Mouse (Mus musculus): ENCODE data around the gene Bloc1s3. TPM values are rescaled to one million over a fixed set of nuclear protein-coding genes. Genes with fewer than 3 reads are reported as not detected.

The Bloc1s3 gene
- 1 to 10 TPM; 2.0 to 2.5 TPM for total RNA-seq (2021)

DNA sequence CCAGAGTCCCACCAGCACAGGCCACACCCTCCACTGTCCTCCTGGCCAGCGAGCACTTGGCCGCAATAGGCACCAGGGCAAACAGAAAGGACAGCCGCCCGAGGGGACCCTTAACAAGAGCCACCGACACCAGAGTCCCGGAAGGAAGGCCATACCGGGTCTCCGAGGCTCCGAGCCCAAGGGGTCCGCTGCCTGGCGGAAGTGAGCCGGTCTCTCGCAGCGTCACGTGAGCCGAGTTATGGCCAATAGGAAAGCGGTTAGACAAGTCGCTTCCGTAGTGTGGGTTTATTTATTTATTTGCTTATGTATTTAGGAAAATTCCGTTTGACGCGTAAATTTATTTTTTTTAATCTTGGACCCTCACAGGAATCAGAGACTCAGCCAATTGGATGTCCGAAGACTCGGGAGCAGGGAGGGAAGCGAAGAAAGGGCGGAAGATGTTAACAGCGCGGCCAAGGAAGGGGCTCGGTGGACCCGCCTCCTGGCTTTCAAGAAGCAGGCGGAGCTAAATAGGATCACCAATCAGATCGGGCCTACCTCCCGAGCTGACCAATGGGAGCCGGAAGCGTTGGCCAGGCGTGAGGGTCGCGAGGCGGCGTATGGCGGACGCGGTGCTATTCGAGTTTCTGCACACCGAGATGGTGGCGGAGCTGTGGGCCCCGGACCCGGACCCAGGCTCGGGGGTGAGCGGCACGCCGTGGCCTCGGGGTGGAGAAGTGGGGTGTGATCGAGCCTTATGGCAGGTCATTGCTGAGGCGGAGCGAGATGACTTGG, at the start of gene Bloc1s3, which contains the start of gene Trappc6a:
Gene Bloc1s3 (minus strand): TSS at position 218 of the 774 bp plus-strand sequence.
Gene Trappc6a (plus strand): TSS at position 246 of the 774 bp plus-strand sequence.
- peak; percentile 95 for DNase-seq

GRCm38 (mm10) chr7:19557086-19557485, 48.9 kb upstream of the Bloc1s3 start:
- no peak for DNase-seq

- no peak for DNase-seq
Observed at GRCm38 (mm10) chr7:19554168-19554567, 46.0 kb upstream of the Bloc1s3 start.

- no peak for DNase-seq
Observed at GRCm38 (mm10) chr7:19552443-19552842, 44.3 kb upstream of the Bloc1s3 start.

- no peak for DNase-seq
Observed at GRCm38 (mm10) chr7:19551634-19552033, 43.5 kb upstream of the Bloc1s3 start.

GRCm38 (mm10) chr7:19549394-19549793, 41.2 kb upstream of the Bloc1s3 start:
- no peak for DNase-seq

- no peak for DNase-seq
Observed at GRCm38 (mm10) chr7:19547344-19547969, 39.3 kb upstream of the Bloc1s3 start.

DNA sequence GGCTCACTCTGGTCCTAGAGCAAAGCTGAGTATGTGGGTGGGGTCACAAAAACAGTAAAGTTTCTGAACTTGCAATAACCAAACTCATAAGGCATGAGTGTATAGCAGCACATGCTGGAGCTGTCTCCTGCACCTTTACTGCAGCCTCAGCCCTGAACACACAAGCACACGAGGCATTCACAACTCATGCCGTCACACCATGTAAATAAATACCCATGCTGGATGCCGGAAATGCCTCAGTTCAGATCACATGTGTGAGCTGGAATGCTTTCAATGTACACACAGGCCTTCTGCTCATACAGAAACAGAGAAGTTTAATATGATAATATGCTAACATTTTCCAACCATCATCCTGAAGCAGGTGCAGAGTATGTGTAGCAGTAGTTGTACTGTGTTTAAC, 37.8 kb upstream of the Bloc1s3 start:
- no peak for DNase-seq

DNA sequence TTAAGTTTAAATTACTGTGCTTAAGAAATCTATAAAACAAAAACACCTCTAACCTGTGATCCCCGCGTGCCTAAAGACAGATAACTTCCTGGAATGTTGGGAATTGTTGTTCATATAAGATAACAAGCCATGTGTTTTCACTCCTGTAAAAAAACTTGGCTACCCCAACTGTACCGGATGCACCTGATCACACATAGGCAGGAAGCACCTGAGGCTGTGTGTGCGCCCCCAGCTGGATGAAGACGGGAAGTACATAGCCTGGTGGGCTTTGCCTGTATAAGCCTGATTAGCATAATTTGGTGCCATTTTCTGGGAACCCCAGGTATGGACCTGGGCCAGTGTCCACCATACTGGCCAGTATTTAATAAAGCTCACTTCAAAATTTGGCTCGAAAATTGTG, 35.4 kb upstream of the Bloc1s3 start:
- peak; percentile 56 for DNase-seq

DNA sequence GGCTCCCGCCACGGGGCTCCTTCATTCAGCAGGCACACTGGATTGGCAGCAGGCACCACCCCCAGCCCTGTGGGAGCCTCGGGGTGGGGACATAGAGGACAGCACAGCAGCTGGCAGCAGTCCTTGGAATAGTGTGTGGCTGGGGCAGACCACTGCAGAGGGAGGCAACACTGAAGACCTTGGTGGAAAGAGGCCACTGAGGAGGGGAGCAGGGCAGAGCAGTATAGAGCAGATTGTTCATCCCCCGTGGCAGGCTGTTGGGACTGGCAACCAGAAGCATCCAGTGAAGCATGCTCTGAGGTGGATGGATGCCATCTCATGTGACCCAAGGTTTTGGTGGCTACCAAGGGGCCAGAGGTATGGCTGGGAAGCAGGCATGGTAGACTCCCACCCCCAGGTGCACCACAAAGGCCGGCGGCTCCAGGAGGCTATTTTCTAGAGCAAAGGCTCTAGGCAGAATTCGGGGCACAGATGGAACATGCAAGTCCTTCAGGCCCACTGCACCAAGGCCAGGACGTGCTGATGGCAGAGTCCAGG, 34.1 kb upstream of the Bloc1s3 start:
- DNase-seq, result peak; percentile 65

- no peak for DNase-seq
Observed at GRCm38 (mm10) chr7:19541681-19542154, 33.6 kb upstream of the Bloc1s3 start.

GRCm38 (mm10) chr7:19540771-19541566, 32.8 kb upstream of the Bloc1s3 start:
- DNase-seq, result no peak

DNA sequence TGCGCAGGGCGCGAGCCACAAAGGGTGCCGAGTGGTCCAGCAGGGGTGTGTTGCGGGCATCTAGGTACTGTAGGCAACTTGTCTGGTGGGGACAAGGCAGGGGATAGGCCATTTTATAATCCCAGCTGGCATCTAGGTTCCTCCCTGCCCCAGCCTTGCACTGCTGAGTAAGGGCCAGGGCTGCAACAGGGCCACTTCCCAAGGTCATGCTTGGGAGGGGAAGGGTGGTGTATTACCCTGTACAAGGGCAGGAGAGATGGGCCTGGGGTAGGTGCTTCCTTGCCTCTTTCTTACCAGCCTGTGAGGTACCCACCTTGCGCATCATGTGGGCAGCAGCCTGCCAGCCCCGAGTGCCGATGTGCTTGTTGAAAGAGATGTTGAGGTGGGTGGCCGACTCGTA, 26.5 kb upstream of the Bloc1s3 start:
- no peak for DNase-seq

DNA sequence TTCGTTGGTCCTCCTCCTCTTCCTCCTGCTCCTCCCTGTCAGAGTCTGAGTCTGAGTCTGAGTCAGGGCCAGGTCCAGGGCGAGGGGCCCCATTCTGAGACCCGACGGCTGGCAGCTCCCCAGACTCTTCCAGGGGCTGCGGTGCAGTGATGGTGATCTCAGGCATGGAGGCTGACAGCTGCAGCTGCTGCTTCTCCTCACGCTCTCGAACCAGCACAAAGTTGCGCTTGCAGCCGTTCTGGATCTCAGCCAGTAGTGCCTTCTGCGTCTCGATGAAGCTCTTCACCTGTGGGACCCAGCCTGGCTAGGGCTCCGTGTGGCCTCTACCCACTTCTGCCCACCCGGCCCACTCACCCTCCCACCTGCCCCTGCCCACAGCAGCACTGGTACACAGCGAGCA, 24.1 kb upstream of the Bloc1s3 start:
- no peak for DNase-seq

- no peak for DNase-seq
Observed at GRCm38 (mm10) chr7:19531077-19531476, 22.9 kb upstream of the Bloc1s3 start.

- no peak for DNase-seq
Observed at GRCm38 (mm10) chr7:19525105-19525481, 16.9 kb upstream of the Bloc1s3 start.

DNA sequence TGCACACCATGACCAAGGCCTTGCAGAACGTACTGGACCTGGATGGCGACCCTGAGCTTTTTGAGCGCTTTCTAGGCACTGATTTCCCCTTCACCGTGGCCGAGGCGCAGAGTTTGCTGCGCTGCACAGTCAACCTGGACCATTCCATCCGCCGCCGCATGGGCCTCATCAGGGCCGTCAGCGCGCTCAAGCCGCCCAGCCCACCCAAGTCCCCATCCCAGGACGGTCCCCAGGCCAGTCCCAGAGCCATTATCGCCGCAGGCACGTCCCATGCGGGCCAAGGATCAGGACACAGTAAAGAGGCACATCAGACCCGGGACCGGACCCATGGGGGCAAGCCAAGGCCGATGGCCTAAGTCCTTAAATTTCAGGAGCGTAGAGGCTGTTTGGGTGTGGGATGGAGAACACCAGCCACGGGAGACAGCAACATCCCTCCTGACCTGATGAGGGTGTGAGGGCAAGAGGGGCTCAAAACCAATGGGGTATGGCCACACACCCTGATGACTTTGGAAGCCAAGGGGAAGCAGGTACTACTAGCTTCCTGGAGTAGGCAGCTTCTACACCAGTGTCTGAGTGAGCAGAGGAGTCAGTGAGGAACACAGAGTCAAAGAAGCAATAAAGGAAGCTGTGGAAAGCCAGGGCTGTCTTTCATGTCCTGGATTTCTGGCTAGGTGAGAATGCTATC, 16.4 kb upstream of the Bloc1s3 start:
- DNase-seq, result no peak

GRCm38 (mm10) chr7:19523757-19524419, 15.7 kb upstream of the Bloc1s3 start:
- DNase-seq, result peak; percentile 76

DNA sequence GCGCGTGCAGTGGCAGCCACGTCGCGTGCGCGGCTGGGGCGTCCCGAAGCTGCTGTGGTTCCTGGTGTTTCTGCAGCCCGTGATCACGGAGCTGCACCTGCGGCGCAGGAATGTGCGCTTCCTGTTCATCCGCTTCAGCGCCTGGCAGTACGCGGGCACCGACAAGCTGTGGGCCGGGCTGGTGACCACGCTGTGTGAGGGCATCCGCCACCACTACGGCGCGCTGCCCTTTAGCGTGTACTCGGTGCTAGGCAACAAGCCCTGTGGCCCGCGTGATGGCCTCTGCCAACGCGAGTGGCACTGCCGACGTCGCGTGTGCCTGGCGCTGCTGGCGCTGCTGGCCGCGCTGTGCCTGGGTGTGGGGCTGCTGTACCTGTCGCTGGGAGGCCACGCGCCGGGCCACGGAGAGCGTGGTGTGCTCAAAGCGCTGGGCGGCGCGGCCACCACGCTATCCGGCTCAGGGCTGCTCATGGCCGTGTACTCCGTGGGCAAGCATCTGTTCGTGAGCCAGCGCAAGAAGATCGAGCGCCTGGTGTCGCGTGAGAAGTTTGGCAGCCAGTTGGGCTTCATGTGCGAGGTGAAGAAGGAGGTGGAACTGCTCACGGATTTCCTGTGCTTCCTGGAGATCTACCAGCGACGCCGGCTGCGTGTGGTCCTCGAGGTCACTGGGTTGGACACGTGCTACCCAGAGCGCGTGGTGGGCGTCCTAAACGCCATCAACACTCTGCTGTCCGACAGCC, 15.0 kb upstream of the Bloc1s3 start:
- DNase-seq, result no peak

GRCm38 (mm10) chr7:19520032-19520431, 11.9 kb upstream of the Bloc1s3 start:
- DNase-seq, result no peak

Data from heart, postnatal 4 days (tissue).